Mouse (Mus musculus) lung, postnatal 0 days (tissue): ENCODE results near the gene Brms1l.

Experiments
- CTCF ChIP-seq: IDR thresholded peaks from 2 replicates; pipeline ENCODE4 v1.5.1; 2016; ENCODE audit warnings: antibody characterized with exemption, mild to moderate bottlenecking
- EP300 ChIP-seq: IDR thresholded peaks from 2 replicates; pipeline ENCODE4 v1.6.1; 2016; ENCODE audit warnings: antibody characterized with exemption, mild to moderate bottlenecking, control low read depth

DNA sequence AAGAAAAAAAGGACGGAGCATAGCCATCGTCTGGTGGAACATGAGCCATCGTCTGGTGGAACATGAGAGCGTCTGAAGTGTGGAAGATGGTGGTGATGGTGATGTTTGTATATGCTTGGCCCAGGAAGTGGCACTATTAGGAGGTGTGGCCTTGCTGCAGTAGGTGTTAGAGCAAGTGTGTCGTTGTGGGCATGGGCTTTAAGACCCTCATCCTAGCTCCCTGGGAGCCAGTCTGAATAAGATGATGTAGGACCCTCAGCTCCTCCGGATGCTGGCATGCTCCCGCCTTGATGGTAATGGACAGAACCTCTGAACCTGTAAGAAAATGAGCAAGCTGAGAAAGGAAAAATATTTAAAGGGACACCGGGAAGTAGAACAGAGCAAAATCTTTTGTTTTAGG is 1.2 kb upstream of the Brms1l start:
- no peak for TF ChIP-seq CTCF
- TF ChIP-seq EP300 = no peak
